Mouse (Mus musculus): ENCODE data around the gene Gng12.
A peak's percentile ranks its signal among the peaks of the same experiment; 100 is the strongest.

The Gng12 gene

GRCm38 (mm10) chr6:66917032-66917431, 20.8 kb downstream of the Gng12 start:
- DNase-seq (ENCODE audit: low read depth, low spot score): no peak

- DNase-seq (ENCODE audit: low read depth, low spot score): no peak
These were observed 24.6 kb downstream of the Gng12 start for GRCm38 (mm10) chr6:66920786-66921185.

GRCm38 (mm10) chr6:66921755-66922154, 25.6 kb downstream of the Gng12 start:
- no peak for DNase-seq (ENCODE audit: low read depth, low spot score)

- DNase-seq (ENCODE audit: low read depth, low spot score): no peak
These were observed 26.3 kb downstream of the Gng12 start for GRCm38 (mm10) chr6:66922501-66922900.

- no peak for DNase-seq (ENCODE audit: low read depth, low spot score)
These were observed 27.7 kb downstream of the Gng12 start for GRCm38 (mm10) chr6:66923851-66924250.

- DNase-seq (ENCODE audit: low read depth, low spot score): no peak
These were observed 28.2 kb downstream of the Gng12 start for GRCm38 (mm10) chr6:66924315-66924965.

- peak; percentile 18 for DNase-seq (ENCODE audit: low read depth, low spot score)
These were observed 30.1 kb downstream of the Gng12 start for GRCm38 (mm10) chr6:66926269-66926668.

- peak; percentile 23 for DNase-seq (ENCODE audit: low read depth, low spot score)
These were observed 32.9 kb downstream of the Gng12 start for GRCm38 (mm10) chr6:66928972-66929645.

GRCm38 (mm10) chr6:66929694-66930093, 33.5 kb downstream of the Gng12 start:
- DNase-seq (ENCODE audit: low read depth, low spot score): no peak

GRCm38 (mm10) chr6:66932206-66932819, 36.1 kb downstream of the Gng12 start:
- DNase-seq (ENCODE audit: low read depth, low spot score): no peak

- DNase-seq (ENCODE audit: low read depth, low spot score): no peak
These were observed 44.5 kb downstream of the Gng12 start for GRCm38 (mm10) chr6:66940656-66941235.

- no peak for DNase-seq (ENCODE audit: low read depth, low spot score)
These were observed 45.6 kb downstream of the Gng12 start for GRCm38 (mm10) chr6:66941792-66942191.

- DNase-seq (ENCODE audit: low read depth, low spot score): no peak
These were observed 46.6 kb downstream of the Gng12 start for GRCm38 (mm10) chr6:66942826-66943225.

GRCm38 (mm10) chr6:66943367-66944189, 47.4 kb downstream of the Gng12 start:
- DNase-seq (ENCODE audit: low read depth, low spot score): peak; percentile 40

- no peak for DNase-seq (ENCODE audit: low read depth, low spot score)
These were observed 48.2 kb downstream of the Gng12 start for GRCm38 (mm10) chr6:66944190-66945003.

GRCm38 (mm10) chr6:66945004-66945356, 48.8 kb downstream of the Gng12 start:
- no peak for DNase-seq (ENCODE audit: low read depth, low spot score)

- no peak for DNase-seq (ENCODE audit: low read depth, low spot score)
These were observed 51.9 kb downstream of the Gng12 start for GRCm38 (mm10) chr6:66948111-66948510.

- DNase-seq (ENCODE audit: low read depth, low spot score): no peak
These were observed 52.7 kb downstream of the Gng12 start for GRCm38 (mm10) chr6:66948848-66949247.

GRCm38 (mm10) chr6:66951726-66952418, 55.7 kb downstream of the Gng12 start:
- no peak for DNase-seq (ENCODE audit: low read depth, low spot score)

- no peak for DNase-seq (ENCODE audit: low read depth, low spot score)
These were observed 57.8 kb downstream of the Gng12 start for GRCm38 (mm10) chr6:66953951-66954519.
